Mouse (Mus musculus): ENCODE data around the gene Ptdss2. TPM values are rescaled to one million over a fixed set of nuclear protein-coding genes. Genes with fewer than 3 reads are reported as not detected.

The Ptdss2 gene
- total RNA-seq (2014; rRNA removed) (13.6 and 25.6 TPM in 2 replicates), polyA plus RNA-seq (2015; fragmentation: Nextera tagmentation; extraction: Ambion mirVana) (96.1 and 96.8 TPM in 2 replicates)

- 56% methylated on average over 14 of the region's 14 CpGs for WGBS
Measured at GRCm38 (mm10) chr7:141122245-141122644, at the start of gene Ptdss2. TSS of gene Ptdss2 (plus strand) at chr7:141122382.

GRCm38 (mm10) chr7:141073782-141074181 is 48.4 kb upstream of the Ptdss2 start:
- no peaks in the 10 kb centered on the region for H3K36me3 ChIP-seq (ENCODE audit: insufficient read depth, low read length)
- no peak for TF ChIP-seq CTCF (IDR thresholded peaks at IDR 0.05; ENCODE audit: low read depth)
- 77% methylated on average over 4 of the region's 4 CpGs for WGBS

More at GRCm38 (mm10) chr7:141122245-141122644, at the start of gene Ptdss2:
- Histone ChIP-seq H3K9me3 (ENCODE audit: low read length) (no peaks in the 10 kb centered on the region), H3K4me1 (ENCODE audit: insufficient read depth, low read length) (no peaks in the 10 kb centered on the region), H3K36me3 (ENCODE audit: insufficient read depth, low read length) (no peaks in the 10 kb centered on the region), H3K4me3 (ENCODE audit: low read length) (peak within 1 kb of the TSS; percentile 51), H3K9ac (replicated peaks; ENCODE audit: low read length) (peak within 1 kb of the TSS; percentile 61), H3K27ac (peak within 1 kb of the TSS; percentile 79), H3K27me3 (ENCODE audit: insufficient read depth, low read length) (no peaks in the 10 kb centered on the region), H3K4me2 (ENCODE audit: low read depth, low read length) (peak within 1 kb of the TSS; percentile 72)
- DNase-seq (ENCODE audit: low spot score) (no peak), ATAC-seq (no peak)
- TF ChIP-seq CTCF (IDR thresholded peaks at IDR 0.05; ENCODE audit: low read depth): no peak

GRCm38 (mm10) chr7:141077841-141078240 is 44.3 kb upstream of the Ptdss2 start, which contains the start of gene Pkp3:
TSS of gene Pkp3 (plus strand) at chr7:141078218.
- Histone ChIP-seq H3K27ac (no peak within 1 kb of the TSS), H3K4me2 (ENCODE audit: low read depth, low read length) (no peak within 1 kb of the TSS), H3K27me3 (ENCODE audit: insufficient read depth, low read length) (no peaks in the 10 kb centered on the region), H3K9me3 (ENCODE audit: low read length) (no peaks in the 10 kb centered on the region), H3K36me3 (ENCODE audit: insufficient read depth, low read length) (no peaks in the 10 kb centered on the region), H3K4me1 (ENCODE audit: insufficient read depth, low read length) (no peaks in the 10 kb centered on the region), H3K9ac (replicated peaks; ENCODE audit: low read length) (no peak within 1 kb of the TSS), H3K4me3 (ENCODE audit: low read length) (no peak within 1 kb of the TSS)
- TF ChIP-seq CTCF (IDR thresholded peaks at IDR 0.05; ENCODE audit: low read depth): no peak
- no peak for ATAC-seq
- 94% methylated on average over 15 of the region's 15 CpGs for WGBS
- DNase-seq (ENCODE audit: low spot score): no peak

More at GRCm38 (mm10) chr7:141073782-141074181, 48.4 kb upstream of the Ptdss2 start:
- Histone ChIP-seq H3K9ac (replicated peaks; ENCODE audit: low read length) (no peak overlapping the region), H3K4me3 (ENCODE audit: low read length) (no peak overlapping the region), H3K4me2 (ENCODE audit: low read depth, low read length) (no peak overlapping the region), H3K4me1 (ENCODE audit: insufficient read depth, low read length) (peaks cover 11% of the 10 kb centered on the region), H3K27me3 (ENCODE audit: insufficient read depth, low read length) (no peaks in the 10 kb centered on the region), H3K27ac (no peak overlapping the region), H3K9me3 (ENCODE audit: low read length) (no peaks in the 10 kb centered on the region)
- DNase-seq (ENCODE audit: low spot score): no peak
- no peak for ATAC-seq

- no peak overlapping the region for H3K4me2 ChIP-seq (ENCODE audit: low read depth, low read length)
- H3K4me1 ChIP-seq (ENCODE audit: insufficient read depth, low read length): no peaks in the 10 kb centered on the region
- no peak overlapping the region for H3K4me3 ChIP-seq (ENCODE audit: low read length)
- H3K9me3 ChIP-seq (ENCODE audit: low read length): no peaks in the 10 kb centered on the region
- WGBS: 82% methylated on average over 4 of the region's 4 CpGs
- H3K27ac ChIP-seq: no peak overlapping the region
- no peak overlapping the region for H3K9ac ChIP-seq (replicated peaks; ENCODE audit: low read length)
- ATAC-seq: no peak
- no peaks in the 10 kb centered on the region for H3K27me3 ChIP-seq (ENCODE audit: insufficient read depth, low read length)
- no peak for TF ChIP-seq CTCF (IDR thresholded peaks at IDR 0.05; ENCODE audit: low read depth)
- DNase-seq (ENCODE audit: low spot score): no peak
- H3K36me3 ChIP-seq (ENCODE audit: insufficient read depth, low read length): no peaks in the 10 kb centered on the region
Measured at GRCm38 (mm10) chr7:141078876-141079275, 43.3 kb upstream of the Ptdss2 start.

GRCm38 (mm10) chr7:141079481-141080449 is 42.4 kb upstream of the Ptdss2 start:
- TF ChIP-seq CTCF (IDR thresholded peaks at IDR 0.05; ENCODE audit: low read depth): no peak
- H3K36me3 ChIP-seq (ENCODE audit: insufficient read depth, low read length): no peaks in the 10 kb centered on the region
- no peak overlapping the region for H3K4me3 ChIP-seq (ENCODE audit: low read length)
- WGBS: 31% methylated on average over 33 of the region's 34 CpGs
- H3K9ac ChIP-seq (replicated peaks; ENCODE audit: low read length): no peak overlapping the region
- H3K4me2 ChIP-seq (ENCODE audit: low read depth, low read length): no peak overlapping the region
- ATAC-seq (no peak), DNase-seq (ENCODE audit: low spot score) (no peak)
- H3K27ac ChIP-seq: no peak overlapping the region
- H3K27me3 ChIP-seq (ENCODE audit: insufficient read depth, low read length): no peaks in the 10 kb centered on the region
- H3K4me1 ChIP-seq (ENCODE audit: insufficient read depth, low read length): no peaks in the 10 kb centered on the region
- H3K9me3 ChIP-seq (ENCODE audit: low read length): no peaks in the 10 kb centered on the region

DNA sequence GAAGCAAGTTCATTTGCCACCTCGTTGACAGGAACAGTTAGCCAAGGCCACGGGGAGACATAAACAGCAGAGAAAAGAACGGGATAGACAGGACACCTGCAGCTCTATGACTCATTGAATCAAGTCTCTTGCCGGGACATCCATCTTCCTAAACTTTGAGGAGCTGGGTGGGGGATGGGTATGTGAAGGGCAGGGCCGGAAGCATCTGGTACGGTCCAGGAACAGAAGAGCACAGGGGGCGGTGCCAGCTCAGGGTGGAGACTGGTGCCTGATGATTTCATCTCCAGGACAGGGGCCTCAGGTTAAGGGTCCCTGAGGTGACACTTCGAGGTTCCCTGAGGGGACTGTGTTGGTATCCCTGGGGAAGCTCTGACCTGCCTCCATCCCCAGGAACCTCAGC is 34.3 kb upstream of the Ptdss2 start:
- DNase-seq (ENCODE audit: low spot score) (no peak), ATAC-seq (no peak)
- 46% methylated on average over 8 of the region's 8 CpGs for WGBS
- no peak overlapping the region for H3K4me3 ChIP-seq (ENCODE audit: low read length)
- H3K4me2 ChIP-seq (ENCODE audit: low read depth, low read length): no peak overlapping the region
- no peaks in the 10 kb centered on the region for H3K9me3 ChIP-seq (ENCODE audit: low read length)
- H3K36me3 ChIP-seq (ENCODE audit: insufficient read depth, low read length): no peaks in the 10 kb centered on the region
- H3K27ac ChIP-seq: no peak overlapping the region
- no peak overlapping the region for H3K9ac ChIP-seq (replicated peaks; ENCODE audit: low read length)
- H3K4me1 ChIP-seq (ENCODE audit: insufficient read depth, low read length): no peaks in the 10 kb centered on the region
- H3K27me3 ChIP-seq (ENCODE audit: insufficient read depth, low read length): peaks cover 9% of the 10 kb centered on the region; the same call in 1 of the 2 replicates
- no peak for TF ChIP-seq CTCF (IDR thresholded peaks at IDR 0.05; ENCODE audit: low read depth)

All from hindbrain, postnatal 0 days (tissue).